Mouse (Mus musculus): ENCODE results near the gene Gm20716.

The Gm20716 gene

DNA sequence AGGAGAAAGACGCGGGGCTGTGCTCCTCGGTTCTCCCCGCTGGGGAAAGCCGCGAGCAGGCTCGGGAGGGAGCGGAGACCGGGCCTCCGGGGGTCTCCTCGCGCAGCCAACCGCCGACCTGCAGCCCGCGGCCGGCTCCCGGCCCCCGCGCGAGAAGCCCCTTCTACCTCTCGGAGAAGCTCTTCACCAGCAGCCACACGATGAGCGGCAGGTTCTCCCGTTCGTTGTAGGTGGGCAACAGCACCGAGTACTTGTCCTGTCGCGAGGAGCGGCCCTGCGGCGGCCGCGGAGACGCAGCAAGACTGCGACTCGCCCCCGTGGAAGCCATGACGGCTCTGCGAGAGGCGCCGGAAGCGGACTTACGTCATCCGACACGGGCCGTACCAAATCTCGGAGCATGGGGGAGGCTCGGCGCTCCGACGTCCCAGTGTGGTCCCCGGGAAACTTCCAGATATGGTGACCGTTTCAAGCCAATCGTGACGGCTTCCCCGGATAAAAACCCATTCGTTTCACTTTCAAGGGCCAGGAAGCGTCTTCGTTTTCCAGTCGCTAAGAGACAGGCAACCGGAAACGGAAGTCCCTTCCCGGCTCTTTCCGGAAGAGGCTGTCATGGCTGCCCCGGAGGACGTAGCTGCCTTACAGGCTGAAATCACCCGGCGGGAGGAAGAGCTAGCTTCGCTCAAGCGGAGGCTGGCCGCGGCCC lies at the start of gene Gm20716, which contains the start of the genes Dpm1 and Mocs3:
Gene Gm20716, minus strand, starts transcription at position 339 of the 703 bp plus-strand sequence.
Gene Dpm1, minus strand, starts transcription at position 566 of the 703 bp plus-strand sequence.
Gene Mocs3, plus strand, starts transcription at position 597 of the 703 bp plus-strand sequence.
- peak; percentile 48; the same call in 1 of the 2 replicates for TF ChIP-seq GATA4 (IDR thresholded peaks at IDR 0.05; ENCODE audit: insufficient replicate concordance, low read length)

DNA sequence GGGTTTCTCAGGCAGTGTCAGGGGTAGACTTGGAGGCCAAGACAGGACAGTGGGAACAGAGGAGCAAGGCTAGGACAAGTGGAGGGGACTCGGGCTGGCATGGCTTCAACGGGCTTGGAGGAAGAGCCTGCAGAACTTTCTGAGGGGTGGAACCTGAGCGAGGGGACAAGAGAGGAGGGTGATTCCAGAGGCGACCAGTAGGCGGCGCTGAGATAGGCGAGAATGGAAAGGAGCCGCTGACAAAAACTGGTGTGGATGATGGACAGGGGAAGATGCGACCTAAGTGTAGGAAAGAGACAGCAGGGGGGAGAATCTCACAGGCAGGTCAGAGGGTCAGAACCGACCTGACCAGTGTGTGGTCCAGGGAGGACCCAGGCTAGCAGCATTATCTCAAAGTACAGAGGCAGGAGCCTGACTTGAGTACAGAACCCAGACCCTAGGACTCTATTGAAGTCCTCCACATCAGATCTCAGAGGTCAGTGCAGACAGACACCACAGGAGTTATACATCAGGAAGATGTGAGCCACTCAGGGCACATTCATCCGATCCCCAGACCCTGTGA lies 44.3 kb upstream of the Gm20716 start:
- TF ChIP-seq GATA4 (IDR thresholded peaks at IDR 0.05; ENCODE audit: insufficient replicate concordance, low read length) = no peak

DNA sequence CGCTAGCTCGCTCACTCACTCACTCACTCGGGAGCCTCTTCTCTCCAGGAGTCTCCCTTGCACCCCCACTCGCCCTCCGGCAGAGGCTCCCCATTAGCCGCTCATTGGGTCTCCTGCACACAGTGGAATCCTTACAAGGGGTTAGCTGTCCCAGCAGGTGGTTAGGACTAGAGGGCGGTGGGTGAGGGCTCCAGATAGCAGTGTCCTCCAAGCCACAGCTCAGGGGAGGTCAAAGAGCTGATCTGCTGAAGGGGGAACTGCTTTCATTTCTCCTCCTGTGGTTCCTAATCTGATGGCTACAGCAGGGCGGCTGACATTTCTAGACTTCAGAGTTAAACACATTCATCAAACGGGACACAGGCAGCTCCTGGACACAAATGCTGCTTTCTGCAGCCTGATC lies 43.2 kb upstream of the Gm20716 start:
- TF ChIP-seq GATA4 (IDR thresholded peaks at IDR 0.05; ENCODE audit: insufficient replicate concordance, low read length) = no peak

DNA sequence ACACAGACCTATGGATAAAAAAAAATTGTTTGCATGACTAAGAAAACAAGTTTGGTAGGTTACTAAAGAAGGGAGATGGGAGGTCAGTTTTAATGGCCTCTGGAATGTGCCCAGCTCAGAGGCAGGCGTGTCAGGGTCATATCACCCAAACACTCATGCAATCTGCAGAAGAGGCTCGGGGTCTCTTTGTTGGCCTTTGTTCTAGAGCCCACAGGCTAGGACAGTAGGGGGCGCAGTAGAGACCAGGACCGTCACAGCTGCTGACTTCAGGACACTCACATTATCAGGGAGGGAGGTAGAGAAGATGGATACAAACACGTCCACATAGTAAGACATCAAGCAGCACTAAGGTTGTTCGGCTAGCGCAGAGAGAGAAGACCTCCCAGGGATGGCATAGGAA lies 37.9 kb upstream of the Gm20716 start:
- TF ChIP-seq GATA4 (IDR thresholded peaks at IDR 0.05; ENCODE audit: insufficient replicate concordance, low read length) = no peak

DNA sequence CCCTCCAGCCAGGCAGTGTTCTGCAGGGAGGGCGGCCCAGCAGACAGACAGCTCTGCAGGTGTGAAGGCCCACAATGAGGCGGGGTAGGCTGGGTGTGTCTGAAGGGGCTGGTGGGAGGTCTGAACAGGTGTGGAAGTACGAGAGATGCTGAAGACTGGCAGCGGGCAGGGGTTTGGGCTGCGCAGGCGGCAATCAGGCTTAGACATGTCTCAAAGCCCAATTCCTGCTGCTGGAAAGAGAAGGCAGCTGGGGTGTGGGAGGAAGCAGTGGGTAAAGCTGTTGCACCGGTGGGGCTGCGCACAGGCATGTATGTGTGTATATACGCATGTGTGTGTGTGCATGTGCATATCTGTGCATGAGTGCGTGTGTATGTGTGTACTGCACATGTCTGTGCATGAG lies 30.7 kb upstream of the Gm20716 start:
- TF ChIP-seq GATA4 (IDR thresholded peaks at IDR 0.05; ENCODE audit: insufficient replicate concordance, low read length) = no peak

DNA sequence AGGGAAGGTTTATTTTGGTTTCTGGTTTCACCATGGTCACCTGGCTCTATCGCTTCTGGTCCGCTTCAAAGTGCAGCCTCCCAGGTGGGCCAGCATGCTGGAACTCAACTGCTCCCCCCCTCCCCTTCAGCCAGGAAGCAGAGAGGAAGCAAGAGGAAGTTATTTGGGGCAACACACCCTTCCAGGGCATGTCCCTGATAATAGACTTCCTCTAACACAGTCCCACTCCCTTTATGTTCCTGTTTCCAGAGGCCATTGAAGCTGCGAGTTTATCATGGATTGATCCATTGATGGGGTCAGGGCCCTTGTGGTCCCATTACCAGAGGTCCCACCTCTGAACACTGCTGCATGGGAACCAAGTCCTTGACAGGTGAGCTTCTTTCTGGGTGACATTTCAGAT lies 30.0 kb upstream of the Gm20716 start:
- TF ChIP-seq GATA4 (IDR thresholded peaks at IDR 0.05; ENCODE audit: insufficient replicate concordance, low read length) = no peak

DNA sequence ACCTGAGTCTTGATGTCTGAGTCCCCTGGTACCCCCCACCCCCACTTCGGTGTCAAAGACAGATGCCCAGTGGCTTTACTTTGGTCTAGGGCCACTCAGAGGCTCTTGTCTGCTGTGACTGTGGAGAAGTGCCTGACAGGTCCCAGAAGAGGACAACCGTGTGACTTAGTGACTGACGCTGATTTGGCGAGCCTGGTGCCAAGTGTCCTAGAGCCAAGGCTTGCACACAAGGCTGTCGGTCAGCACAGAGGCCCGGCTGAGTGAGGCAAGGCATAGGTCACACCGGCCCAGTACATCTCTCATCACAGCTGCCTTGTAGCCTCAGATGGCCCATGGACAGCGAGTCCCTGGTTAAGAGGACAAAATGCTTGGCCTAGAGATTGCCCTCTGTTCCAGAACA lies 28.9 kb upstream of the Gm20716 start:
- no peak for TF ChIP-seq GATA4 (IDR thresholded peaks at IDR 0.05; ENCODE audit: insufficient replicate concordance, low read length)

DNA sequence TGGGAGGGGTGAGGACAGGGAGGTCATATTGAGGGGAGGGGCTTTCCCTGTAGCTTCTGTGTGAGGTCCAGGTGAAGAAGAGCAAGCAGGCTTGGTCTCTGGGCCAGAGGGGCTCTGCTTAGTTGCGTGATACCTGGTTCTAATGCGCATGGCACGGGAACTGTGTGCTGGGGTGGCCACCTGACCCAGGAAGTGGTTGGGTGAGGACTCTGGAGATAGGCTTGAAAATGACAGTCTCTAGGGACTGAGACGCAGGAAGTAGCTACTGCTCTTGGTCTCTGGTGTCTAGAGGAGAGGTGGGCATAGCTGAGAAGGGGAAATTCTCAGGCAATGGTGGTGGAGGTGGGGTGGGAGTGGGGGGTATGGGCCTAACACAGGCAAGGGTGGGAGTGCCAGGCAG lies 27.0 kb upstream of the Gm20716 start:
- TF ChIP-seq GATA4 (IDR thresholded peaks at IDR 0.05; ENCODE audit: insufficient replicate concordance, low read length) = no peak

DNA sequence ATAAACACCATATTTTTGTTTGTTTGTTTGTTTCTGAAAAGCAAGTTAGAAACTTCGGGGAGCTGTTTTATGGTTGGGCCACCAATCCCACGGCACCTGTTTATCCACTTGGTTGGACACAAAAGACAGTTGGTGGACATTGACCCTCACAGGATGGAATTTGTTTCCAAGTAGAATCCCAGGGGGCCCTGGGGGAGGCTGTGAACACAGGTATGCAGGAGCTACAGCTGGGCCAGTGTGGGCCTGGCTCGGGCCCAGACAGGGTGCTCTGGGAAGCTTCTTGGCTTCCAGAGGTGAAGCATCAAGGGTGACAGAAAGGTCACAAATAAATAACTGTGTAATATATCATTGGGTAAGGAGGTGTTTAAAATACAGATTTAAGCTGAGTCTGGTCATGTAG lies 26.3 kb upstream of the Gm20716 start:
- no peak for TF ChIP-seq GATA4 (IDR thresholded peaks at IDR 0.05; ENCODE audit: insufficient replicate concordance, low read length)

DNA sequence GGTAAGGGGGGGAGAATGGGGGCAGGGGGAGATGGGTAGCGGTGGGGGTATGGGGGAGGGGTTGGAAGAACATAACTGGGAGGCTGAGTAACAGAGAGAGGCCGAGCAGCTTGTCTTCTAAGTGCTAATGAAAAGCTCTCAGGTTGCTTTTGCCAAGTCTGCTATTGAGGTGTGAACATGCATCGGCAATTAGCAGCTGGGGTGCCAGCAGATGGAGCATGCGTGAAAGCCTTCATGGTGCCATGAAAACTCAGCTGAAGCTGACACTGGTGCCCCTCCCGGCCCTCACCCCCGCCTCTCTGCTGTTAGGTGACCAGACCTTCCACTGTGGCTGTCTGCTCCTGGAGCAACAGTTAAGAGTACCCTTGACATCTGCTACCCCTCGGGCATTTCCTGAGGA lies 23.7 kb upstream of the Gm20716 start:
- no peak for TF ChIP-seq GATA4 (IDR thresholded peaks at IDR 0.05; ENCODE audit: insufficient replicate concordance, low read length)

DNA sequence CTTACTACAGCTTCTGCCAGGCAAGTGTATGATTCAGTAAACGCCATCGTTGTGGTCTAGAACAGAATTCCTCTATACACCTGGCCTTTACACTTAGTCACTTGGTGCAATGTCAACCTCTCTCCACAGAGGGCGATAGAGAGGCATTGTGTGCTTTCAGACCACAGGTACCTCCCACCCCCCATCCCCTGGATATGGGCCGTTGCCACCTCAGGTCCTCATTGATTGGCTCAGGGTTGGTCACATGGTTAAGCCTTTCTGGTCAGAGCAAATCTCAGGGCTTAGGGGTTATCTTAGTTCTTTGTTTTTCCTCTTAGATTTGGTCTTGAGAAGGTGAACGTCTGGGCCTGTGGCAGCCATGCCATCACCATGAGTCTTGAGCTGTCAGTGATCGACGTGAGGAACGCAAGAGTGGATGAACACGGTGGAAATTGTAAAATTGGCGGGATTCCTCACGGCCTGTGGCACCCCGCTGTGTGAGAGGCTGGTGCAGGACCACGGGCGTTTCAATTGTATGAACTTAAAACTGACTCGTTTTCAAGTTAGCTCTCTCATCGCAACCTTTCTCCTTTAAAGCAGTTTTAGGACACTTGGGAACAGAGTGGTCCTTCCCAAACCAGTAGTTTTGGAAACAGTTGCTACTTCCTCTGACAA lies 22.6 kb upstream of the Gm20716 start:
- TF ChIP-seq GATA4 (IDR thresholded peaks at IDR 0.05; ENCODE audit: insufficient replicate concordance, low read length) = no peak

DNA sequence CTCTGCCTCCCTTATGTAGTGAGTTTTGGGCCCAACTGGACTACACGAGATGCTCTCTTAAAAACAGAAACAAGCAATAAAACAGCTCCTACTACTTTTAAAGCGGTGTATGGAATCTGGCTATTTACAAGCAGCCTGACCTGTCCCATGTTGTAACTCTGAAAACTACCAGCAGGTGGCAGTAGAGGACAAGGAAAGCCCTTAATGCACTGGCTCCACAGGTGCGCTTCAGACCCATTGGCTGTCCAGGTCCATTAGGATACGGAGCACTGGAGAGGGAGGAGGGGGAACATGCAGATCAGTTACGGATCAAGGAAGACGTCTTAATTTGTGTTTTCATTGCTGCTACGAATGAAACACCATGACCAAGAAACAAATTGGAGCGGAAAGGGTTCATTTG lies 20.1 kb upstream of the Gm20716 start:
- no peak for TF ChIP-seq GATA4 (IDR thresholded peaks at IDR 0.05; ENCODE audit: insufficient replicate concordance, low read length)

DNA sequence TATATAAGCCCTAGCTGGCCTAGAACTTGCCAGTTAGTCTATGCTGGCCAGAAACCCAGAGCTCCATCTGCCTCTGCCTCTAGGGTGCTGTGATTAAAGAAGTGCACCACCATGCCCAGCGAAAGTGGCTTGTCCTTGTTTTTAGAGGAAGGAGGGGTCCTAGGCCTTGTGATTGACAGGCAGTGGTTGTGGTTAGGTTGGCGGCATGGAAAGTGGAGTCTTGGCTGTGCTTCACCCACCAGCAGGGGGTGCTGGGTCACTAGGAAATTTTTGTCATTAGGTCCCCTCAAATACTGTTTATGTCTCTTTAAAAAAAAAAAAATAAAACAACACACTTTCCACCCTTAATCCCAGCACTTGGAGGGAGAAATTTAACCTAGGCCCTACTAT lies 18.7 kb upstream of the Gm20716 start:
- no peak for TF ChIP-seq GATA4 (IDR thresholded peaks at IDR 0.05; ENCODE audit: insufficient replicate concordance, low read length)

DNA sequence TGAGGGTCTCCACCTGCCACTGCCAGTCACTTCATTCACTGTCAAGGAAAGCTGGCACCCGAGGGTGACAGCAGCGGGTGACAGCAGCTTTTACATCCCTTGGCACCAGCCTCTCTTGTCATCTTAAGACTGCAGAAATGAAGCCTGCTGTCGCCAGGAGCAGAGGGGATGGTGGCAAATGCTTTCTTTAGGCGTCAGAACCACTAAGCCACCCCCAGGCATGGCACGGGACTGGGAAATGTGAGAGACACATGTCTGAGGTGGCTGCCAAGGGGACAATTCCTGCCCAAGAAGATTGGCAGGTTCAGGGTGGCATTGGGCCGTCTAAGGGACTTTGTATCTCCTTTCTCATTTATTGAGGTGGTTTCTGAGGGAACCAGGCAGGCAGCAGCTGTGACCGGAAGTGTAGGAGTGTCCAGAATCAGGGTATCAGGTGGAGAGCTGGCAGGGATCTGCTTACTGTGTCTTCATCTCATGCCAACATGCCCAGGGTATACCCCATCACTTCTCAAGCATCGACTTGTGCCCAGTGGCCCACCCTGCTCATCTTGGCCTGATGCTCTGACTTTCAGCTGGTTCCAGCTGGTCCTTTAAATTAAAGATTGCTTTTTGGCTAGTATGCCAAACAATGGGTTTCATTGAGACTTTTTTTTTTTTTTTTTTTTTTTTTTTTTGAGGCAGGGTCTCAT lies 18.1 kb upstream of the Gm20716 start:
- no peak for TF ChIP-seq GATA4 (IDR thresholded peaks at IDR 0.05; ENCODE audit: insufficient replicate concordance, low read length)

DNA sequence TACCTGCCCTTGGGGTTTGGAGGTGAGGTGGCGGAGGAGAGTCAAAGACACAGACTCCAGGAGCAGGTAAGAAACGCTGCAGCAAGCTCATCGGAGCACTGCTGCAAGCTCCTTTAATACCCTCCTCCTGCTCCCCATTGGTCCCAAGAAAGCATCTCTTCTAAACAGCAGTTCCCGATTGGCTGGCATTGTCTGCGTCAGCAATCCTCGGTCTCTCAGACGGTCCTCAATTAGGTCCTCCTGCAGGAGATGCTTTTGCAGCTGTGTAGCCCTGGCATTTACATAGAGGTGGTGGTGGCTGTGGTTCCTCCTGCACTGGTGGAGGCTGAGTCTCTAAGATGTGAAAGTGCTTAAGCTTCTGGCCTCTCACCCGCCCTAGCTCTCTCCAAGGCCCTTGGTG lies 15.4 kb upstream of the Gm20716 start:
- no peak for TF ChIP-seq GATA4 (IDR thresholded peaks at IDR 0.05; ENCODE audit: insufficient replicate concordance, low read length)

DNA sequence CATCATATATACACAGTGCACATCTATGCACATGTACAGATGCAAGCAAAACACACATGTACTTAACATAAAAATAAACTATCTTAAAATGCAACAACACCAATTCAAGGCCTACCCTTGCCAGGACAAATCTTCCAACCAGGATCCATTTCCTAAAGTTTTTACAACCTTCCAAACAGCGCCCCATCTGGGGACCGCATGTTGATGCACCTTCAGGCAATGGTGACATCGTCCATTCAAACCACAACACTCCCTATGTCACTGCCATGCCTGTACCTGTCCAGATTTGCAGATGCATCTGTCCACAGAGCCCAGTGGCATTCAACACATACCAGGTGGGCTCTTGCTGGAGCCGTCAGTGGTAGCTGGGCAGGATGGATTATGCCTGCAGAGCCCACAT lies 13.1 kb upstream of the Gm20716 start:
- no peak for TF ChIP-seq GATA4 (IDR thresholded peaks at IDR 0.05; ENCODE audit: insufficient replicate concordance, low read length)
